Mouse (Mus musculus) erythroblast, adult 5-6 weeks (primary cell): Measurements from ENCODE around the gene 2310022B05Rik. TPM values are rescaled to one million over a fixed set of nuclear protein-coding genes. Genes with fewer than 3 reads are reported as not detected.

Experiments used
- ATAC-seq: replicated peaks from 2 replicates; pipeline ENCODE4 v1.8.0; 2016; ENCODE audit warnings: moderate number of reproducible peaks, mild to moderate bottlenecking, moderate TSS enrichment, inconsistent platforms; ENCODE audit not compliant: poor library complexity, low FRiP score, severe bottlenecking
- total RNA-seq, 2 experiments: library from RNA; stranded (forward) in 1 of 2; stranded (reverse) in 1 of 2; fragments of 150-400 nt in 1 of 2; fragments of 200-764, 138-1000 nt in 1 of 2; gene quantifications; 2 replicates each; pipeline versions ENCODE4 v1.2.3 to v1.2.4; 2015 to 2017; ENCODE audit warnings: low replicate concordance in 2 of 2

The 2310022B05Rik gene
- total RNA-seq, 2 experiments from 2014 or later, result 9.8 to 16.5 TPM

DNA sequence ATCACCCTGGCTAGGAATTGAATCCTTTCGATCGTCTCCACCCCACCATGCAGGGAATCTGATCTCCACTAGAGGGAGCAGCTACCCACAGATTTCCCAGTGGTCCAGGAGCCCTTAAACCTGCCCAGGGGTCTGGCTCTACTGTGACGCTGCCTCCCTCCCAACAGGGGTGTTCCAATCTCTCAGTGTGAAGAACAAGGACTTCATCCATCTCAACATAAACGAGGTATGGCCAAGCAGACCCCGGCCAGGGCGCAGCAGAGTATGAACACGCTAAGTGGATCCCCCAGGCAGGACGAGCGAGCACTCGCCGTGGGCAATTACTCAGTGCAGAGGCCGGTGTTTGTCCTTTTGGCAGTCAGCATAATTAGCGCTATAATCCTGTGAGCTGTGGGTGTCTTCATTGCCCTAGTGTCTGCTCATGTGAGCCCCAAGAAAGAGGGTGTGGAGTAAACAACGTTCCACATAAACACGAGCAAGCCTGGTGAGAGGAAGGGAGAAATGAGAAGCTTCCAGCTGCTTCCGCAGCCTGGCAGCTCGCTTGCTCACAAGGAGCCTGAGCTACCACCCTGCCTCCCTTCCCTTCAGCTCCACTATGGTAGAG lies 45.8 kb downstream of the 2310022B05Rik start:
- ATAC-seq, result peak; percentile 85

DNA sequence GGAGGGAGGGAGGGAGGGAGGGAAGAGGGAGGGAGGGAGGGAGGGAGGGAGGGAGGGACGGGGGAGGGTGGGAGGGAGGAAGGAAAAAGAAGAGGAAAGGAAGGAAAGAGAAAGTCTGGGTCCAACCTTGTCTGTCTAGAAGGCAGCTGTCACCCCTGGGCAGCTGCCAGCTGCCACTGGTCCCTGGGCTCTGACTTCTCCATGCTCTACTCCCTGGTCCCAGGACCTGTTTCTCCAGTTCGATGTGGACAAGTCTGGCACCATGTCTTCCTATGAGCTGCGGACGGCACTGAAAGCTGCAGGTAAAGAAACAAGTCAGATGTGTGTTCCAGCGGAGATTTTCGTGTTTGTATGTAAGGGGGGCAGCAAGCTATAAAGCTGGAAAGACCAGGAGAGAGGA lies 48.8 kb downstream of the 2310022B05Rik start:
- ATAC-seq, result no peak

DNA sequence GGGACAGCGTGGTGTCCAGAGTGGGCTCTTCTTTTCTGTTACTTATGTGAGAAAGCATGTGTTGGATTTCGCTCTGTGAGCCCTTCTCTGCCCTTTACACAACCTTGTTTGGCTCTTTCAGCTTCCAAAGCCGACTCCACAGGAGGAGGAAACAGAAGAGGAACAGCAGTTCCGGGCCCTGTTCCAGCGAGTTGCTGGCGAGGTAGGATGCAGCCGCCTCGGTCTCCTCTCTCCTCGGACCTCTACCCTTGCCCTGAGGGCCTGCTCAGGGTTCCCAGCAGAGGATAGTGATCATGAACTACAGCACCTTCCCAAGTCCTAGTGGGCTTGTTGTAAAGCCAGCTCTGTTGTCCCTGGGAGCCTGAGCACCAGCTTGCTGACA lies 54.2 kb downstream of the 2310022B05Rik start:
- ATAC-seq, result no peak

DNA sequence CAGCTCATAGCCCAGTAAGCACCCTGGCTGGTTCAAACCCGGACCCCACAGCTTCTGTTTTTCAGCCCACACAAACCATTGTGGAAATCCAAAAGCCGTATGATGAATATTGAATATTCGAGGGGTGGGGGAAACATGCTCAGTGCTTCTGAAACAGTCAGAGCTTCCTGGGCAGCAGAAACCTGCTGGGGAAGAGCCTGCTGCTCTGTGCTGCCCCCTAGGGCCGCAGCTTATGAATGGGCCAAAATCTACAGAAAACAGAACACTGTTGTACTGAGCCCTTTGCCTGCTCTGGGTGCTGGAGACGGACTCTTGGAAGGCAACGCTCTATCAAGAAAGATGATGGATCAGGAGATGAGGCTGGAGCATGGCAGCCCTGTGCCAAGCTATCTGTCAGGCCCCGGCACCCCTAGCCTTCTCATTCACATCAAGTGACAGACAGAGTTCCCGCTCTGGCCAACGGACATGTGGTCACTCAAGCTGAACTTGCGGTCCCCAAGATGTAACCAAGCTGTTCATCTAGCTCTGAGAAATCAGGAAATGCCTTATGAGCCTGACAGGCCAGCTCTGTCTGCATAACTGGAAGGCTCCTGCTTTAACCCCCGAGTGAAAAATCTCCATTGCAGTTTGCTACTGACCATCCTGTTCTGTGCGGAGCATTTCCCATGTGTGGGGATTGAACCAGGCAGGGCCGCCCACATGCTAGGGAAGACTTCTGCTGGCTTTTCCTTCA lies 54.8 kb downstream of the 2310022B05Rik start:
- ATAC-seq, result no peak

DNA sequence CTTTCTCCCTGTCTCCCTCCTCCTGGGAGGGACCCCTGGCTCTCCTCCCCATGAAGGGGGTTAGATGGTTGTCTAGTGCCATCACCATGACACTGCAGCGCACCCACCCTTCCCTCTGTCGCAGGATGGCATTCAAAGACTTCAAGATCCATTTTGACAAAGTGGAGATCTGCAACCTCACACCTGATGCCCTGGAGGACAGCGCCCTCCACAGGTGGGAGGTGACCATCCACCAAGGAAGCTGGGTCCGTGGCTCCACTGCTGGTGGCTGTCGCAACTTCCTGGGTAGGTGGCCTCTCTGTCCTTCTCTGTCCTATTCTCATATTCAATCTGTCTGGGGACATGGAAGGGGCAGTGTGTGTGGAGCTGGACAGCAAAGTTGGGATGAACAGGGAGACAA lies 59.1 kb downstream of the 2310022B05Rik start:
- no peak for ATAC-seq

DNA sequence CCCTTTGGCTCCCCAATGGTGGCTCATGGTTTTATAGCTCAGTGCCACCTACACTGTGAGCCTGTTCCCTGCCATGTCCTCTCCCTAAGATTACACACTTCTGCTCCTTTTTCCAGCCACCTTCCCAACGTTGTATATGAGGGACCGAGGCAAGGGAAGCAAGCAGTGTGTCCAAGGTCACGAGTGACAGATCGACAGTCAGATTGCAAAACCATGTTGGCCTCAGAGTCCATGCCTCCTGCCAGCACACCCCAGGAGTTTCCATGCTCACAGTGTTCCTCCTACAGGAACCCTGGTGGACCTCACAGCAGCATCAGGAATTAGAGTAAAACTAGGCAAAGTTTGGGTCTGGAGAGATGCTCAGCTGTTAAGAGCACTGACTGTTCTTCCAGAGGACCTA lies 73.8 kb downstream of the 2310022B05Rik start:
- no peak for ATAC-seq

DNA sequence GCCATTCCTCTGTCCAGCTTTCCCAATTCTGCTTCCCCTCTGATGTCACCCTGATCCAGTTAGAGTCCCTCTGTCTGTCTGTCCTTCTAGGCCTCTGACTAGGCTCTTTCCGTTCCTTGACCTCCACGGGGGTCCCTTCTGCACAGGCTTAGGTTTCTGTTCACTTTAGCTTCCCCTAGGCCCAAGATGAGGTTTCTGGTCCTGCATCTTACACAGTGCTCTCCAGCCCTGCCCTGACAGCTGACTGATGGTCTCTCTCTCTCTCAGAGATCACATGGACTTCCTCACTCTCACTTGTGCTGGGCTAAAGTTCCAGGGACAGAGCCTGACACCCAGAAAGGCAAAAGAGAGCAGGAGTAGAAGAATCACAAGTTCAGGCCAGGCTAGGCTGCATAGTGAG lies 76.6 kb downstream of the 2310022B05Rik start:
- ATAC-seq, result no peak

Other genes starting within 250 kb of the 2310022B05Rik start
- gene Pgbd5, start 223.7 kb downstream of the 2310022B05Rik start, total RNA-seq (2015; ENCODE audit: low replicate concordance), result not detected in 2 replicates
- gene Pgbd5, start 223.7 kb downstream of the 2310022B05Rik start, total RNA-seq (2017; ENCODE audit: low replicate concordance), result not detected in 2 replicates
- gene Cog2, start 142.6 kb downstream of the 2310022B05Rik start, total RNA-seq (2015; ENCODE audit: low replicate concordance), result 4.6 and 8.2 TPM in 2 replicates
- gene Cog2, start 142.6 kb downstream of the 2310022B05Rik start, total RNA-seq (2017; ENCODE audit: low replicate concordance), result 15.4 and 35.0 TPM in 2 replicates
- not detected in 2 replicates for gene Agt, start 93.7 kb downstream of the 2310022B05Rik start, total RNA-seq (2015; ENCODE audit: low replicate concordance)
- gene Agt, start 93.7 kb downstream of the 2310022B05Rik start, total RNA-seq (2017; ENCODE audit: low replicate concordance), result not detected in 2 replicates
- not detected in 2 replicates for gene Capn9, start 87.3 kb downstream of the 2310022B05Rik start, total RNA-seq (2015; ENCODE audit: low replicate concordance)
- not detected in 2 replicates for gene Capn9, start 87.3 kb downstream of the 2310022B05Rik start, total RNA-seq (2017; ENCODE audit: low replicate concordance)
- 13.1 and 15.3 TPM in 2 replicates for gene Ttc13, start 58.6 kb upstream of the 2310022B05Rik start, total RNA-seq (2015; ENCODE audit: low replicate concordance)
- 8.8 and 18.3 TPM in 2 replicates for gene Ttc13, start 58.6 kb upstream of the 2310022B05Rik start, total RNA-seq (2017; ENCODE audit: low replicate concordance)
- gene Arv1, start 58.8 kb upstream of the 2310022B05Rik start, total RNA-seq (2015; ENCODE audit: low replicate concordance), result 2.5 TPM in 1 of 2 replicates, not detected in the other
- gene Arv1, start 58.8 kb upstream of the 2310022B05Rik start, total RNA-seq (2017; ENCODE audit: low replicate concordance), result 1.1 TPM in 1 of 2 replicates, not detected in the other
- 1.3 TPM in 1 of 2 replicates, not detected in the other for gene Fam89a, start 88.5 kb upstream of the 2310022B05Rik start, total RNA-seq (2015; ENCODE audit: low replicate concordance)
- not detected in 2 replicates for gene Fam89a, start 88.5 kb upstream of the 2310022B05Rik start, total RNA-seq (2017; ENCODE audit: low replicate concordance)
- not detected in 2 replicates for gene Trim67, start 129.7 kb upstream of the 2310022B05Rik start, total RNA-seq (2015; ENCODE audit: low replicate concordance)
- gene Trim67, start 129.7 kb upstream of the 2310022B05Rik start, total RNA-seq (2017; ENCODE audit: low replicate concordance), result not detected in 2 replicates
- gene Gnpat, start 199.7 kb upstream of the 2310022B05Rik start, total RNA-seq (2015; ENCODE audit: low replicate concordance), result 29.7 and 35.0 TPM in 2 replicates
- gene Gnpat, start 199.7 kb upstream of the 2310022B05Rik start, total RNA-seq (2017; ENCODE audit: low replicate concordance), result 18.0 and 40.7 TPM in 2 replicates
- 5.6 and 7.1 TPM in 2 replicates for gene 2810004N23Rik, start 199.8 kb upstream of the 2310022B05Rik start, total RNA-seq (2015; ENCODE audit: low replicate concordance)
- gene 2810004N23Rik, start 199.8 kb upstream of the 2310022B05Rik start, total RNA-seq (2017; ENCODE audit: low replicate concordance), result 9.2 and 9.8 TPM in 2 replicates
- 3.3 and 4.4 TPM in 2 replicates for gene Exoc8, start 234.3 kb upstream of the 2310022B05Rik start, total RNA-seq (2015; ENCODE audit: low replicate concordance)
- 3.9 and 7.7 TPM in 2 replicates for gene Exoc8, start 234.3 kb upstream of the 2310022B05Rik start, total RNA-seq (2017; ENCODE audit: low replicate concordance)
- gene Sprtn, start 234.5 kb upstream of the 2310022B05Rik start, total RNA-seq (2015; ENCODE audit: low replicate concordance), result 2.9 and 10.2 TPM in 2 replicates
- 8.5 TPM in 2 replicates for gene Sprtn, start 234.5 kb upstream of the 2310022B05Rik start, total RNA-seq (2017; ENCODE audit: low replicate concordance)